Mouse (Mus musculus) neural tube, embryonic 13.5 days (tissue): Measurements from ENCODE around the gene Lag3. TPM values are rescaled to one million over a fixed set of nuclear protein-coding genes. Genes with fewer than 3 reads are reported as not detected.

Experiments
- ATAC-seq: fragments of 200-750 bp; cut with Nextera tagmentation; 2 replicates; pipeline ENCODE4 v1.8.0; 2017; ENCODE audit warnings: low read depth, mild to moderate bottlenecking, moderate TSS enrichment, moderate library complexity
- H3K27ac ChIP-seq: fragments of 300-500 bp; sonication (generic); replicated peaks from 2 replicates; pipeline ENCODE4 v1.5.1; 2015; ENCODE audit warnings: moderate library complexity, mild to moderate bottlenecking, inconsistent platforms
- H3K27me3 ChIP-seq: fragments of 300-500 bp; sonication (generic); 2 replicates; pipeline ENCODE4 v1.6.1; 2015; ENCODE audit warnings: mild to moderate bottlenecking, inconsistent platforms
- H3K36me3 ChIP-seq: fragments of 300-500 bp; sonication (generic); 2 replicates; pipeline ENCODE4 v1.6.1; 2015; ENCODE audit warnings: mild to moderate bottlenecking, inconsistent platforms
- H3K4me1 ChIP-seq: fragments of 300-500 bp; sonication (generic); replicated peaks from 2 replicates; pipeline ENCODE4 v1.6.1; 2015; ENCODE audit warnings: inconsistent platforms
- H3K4me2 ChIP-seq: fragments of 300-500 bp; sonication (generic); 2 replicates; pipeline ENCODE4 v1.6.1; 2015; ENCODE audit warnings: inconsistent platforms, mild to moderate bottlenecking, moderate library complexity
- H3K4me3 ChIP-seq: fragments of 300-500 bp; sonication (generic); 2 replicates; pipeline ENCODE4 v1.5.1; 2015; ENCODE audit warnings: mild to moderate bottlenecking, inconsistent platforms
- H3K9ac ChIP-seq: fragments of 300-500 bp; sonication (generic); 2 replicates; pipeline ENCODE4 v1.6.1; 2015; ENCODE audit warnings: moderate library complexity, mild to moderate bottlenecking, inconsistent platforms
- H3K9me3 ChIP-seq: fragments of 300-500 bp; sonication (generic); 2 replicates; pipeline ENCODE4 v1.6.1; 2016; ENCODE audit warnings: inconsistent platforms
- WGBS: fragments of 180-500 bp; shearing (Covaris S2); methylation state at CpG from one replicate; pipeline ENCODE4 v1.1.7; 2015; 5-methylcytosine and 5-hydroxymethylcytosine counted together
- polyA plus RNA-seq: library from polyadenylated mRNA; unstranded; fragments of >200 nt; fragmentation: Nextera tagmentation; extraction: Ambion mirVana; gene quantifications from 2 replicates; pipeline ENCODE4 v1.2.1, GENCODE M21; 2015

Gene Lag3
- polyA plus RNA-seq, 1 experiment from 2014 or later = 2.2 TPM

DNA sequence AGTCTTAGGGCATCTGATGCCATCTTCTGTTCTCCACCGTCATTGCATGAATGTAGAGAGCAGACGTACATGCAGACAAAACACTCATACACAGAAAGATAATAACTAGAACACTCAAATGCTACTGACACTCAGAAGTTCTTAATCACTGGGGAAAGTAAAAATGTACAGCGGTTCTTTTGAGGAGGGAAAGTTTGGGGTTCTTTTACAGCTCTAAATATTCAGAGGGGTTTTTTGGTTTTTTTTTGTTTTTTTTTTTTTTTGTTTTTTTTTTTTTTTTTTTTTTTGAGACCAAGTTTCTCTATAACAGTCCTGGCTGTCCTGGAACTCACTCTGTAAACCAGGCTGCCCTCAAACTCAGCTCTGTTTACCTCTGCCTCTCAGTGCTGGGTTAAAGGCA is 21.6 kb upstream of the Lag3 start:
- Histone ChIP-seq H3K4me1 (peaks cover 39% of the 10 kb centered on the region), H3K9ac (no peak overlapping the region), H3K36me3 (peaks cover 50% of the 10 kb centered on the region), H3K4me2 (peak overlapping the region; percentile 82; the same call in 1 of the 2 replicates), H3K4me3 (peak overlapping the region; percentile 95; the same call in 1 of the 2 replicates), H3K27ac (no peak overlapping the region), H3K9me3 (no peaks in the 10 kb centered on the region), H3K27me3 (no peaks in the 10 kb centered on the region)
- 96% methylated on average over 3 of the region's 3 CpGs for WGBS
- no peak for ATAC-seq

DNA sequence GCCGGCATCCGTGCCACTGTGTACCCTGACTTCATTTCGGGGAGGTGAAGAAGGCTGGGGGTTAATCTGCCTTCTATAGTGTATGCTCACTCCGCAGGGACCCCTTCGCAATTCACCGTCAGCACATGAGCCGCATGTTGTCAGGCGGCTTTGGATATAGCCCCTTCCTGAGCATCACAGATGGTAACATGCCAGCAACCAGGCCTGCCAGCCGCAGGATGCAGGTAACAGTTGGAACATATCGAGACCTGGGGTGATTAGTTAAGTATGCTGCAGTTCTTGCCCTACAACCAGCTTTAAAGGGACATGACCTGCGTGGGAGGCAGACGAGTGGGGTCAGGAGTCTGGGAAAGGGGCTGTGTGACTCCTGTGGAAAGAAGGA is 20.8 kb upstream of the Lag3 start:
- ATAC-seq = no peak
- WGBS = 50% methylated on average over 12 of the region's 12 CpGs
- peak overlapping the region; percentile 97 for H3K27ac ChIP-seq
- peak overlapping the region; percentile 95 for H3K4me3 ChIP-seq
- H3K36me3 ChIP-seq = peaks cover 41% of the 10 kb centered on the region
- H3K9ac ChIP-seq = peak overlapping the region; percentile 99
- H3K4me2 ChIP-seq = peak overlapping the region; percentile 82
- no peaks in the 10 kb centered on the region for H3K27me3 ChIP-seq
- H3K9me3 ChIP-seq = no peaks in the 10 kb centered on the region
- peaks cover 39% of the 10 kb centered on the region for H3K4me1 ChIP-seq

DNA sequence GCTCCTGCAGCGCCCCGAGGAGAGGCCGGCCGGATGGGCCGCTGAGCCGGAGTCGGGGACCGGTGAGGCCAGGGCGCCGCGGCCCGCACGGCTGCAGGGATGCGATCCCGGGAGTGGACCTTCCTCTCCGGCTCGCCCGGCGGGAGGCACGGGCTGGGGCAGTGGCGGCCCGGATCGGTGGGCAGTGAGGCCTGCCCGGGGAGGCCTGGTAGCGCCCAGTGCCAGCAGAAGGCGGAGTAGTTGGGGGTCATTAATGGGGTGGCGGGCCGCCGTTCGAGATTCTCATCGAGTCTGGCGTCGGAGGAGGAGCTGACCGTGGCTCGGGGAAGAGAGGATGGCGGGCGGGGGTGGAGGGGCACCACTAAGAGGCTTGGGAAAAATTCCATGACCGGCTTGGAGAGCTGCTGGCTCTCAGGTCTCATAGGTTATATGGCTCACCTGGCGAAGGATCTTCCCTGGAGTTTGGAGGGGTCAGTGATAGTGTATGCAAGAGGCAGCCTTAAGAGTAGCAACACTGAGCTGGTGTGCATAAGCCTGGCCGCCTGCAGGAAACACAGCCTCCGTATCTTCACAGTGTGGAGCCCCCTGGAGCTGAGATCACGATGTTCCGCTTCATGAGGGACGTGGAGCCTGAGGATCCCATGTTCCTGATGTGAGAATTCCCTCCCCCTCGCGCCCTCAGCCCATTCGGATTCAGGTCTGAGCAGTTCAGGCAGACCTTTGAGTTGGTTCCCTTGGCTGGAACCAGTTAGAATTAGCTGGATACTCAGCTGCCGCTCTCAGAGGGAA is 20.2 kb upstream of the Lag3 start:
- Histone ChIP-seq H3K9me3 (no peaks in the 10 kb centered on the region), H3K27ac (peak overlapping the region; percentile 97), H3K27me3 (no peaks in the 10 kb centered on the region), H3K36me3 (peaks cover 36% of the 10 kb centered on the region), H3K4me1 (peaks cover 39% of the 10 kb centered on the region), H3K9ac (peak overlapping the region; percentile 99), H3K4me3 (peak overlapping the region; percentile 95), H3K4me2 (peak overlapping the region; percentile 82)
- WGBS = 1% methylated on average over 45 of the region's 48 CpGs
- peak; percentile 34 for ATAC-seq

DNA sequence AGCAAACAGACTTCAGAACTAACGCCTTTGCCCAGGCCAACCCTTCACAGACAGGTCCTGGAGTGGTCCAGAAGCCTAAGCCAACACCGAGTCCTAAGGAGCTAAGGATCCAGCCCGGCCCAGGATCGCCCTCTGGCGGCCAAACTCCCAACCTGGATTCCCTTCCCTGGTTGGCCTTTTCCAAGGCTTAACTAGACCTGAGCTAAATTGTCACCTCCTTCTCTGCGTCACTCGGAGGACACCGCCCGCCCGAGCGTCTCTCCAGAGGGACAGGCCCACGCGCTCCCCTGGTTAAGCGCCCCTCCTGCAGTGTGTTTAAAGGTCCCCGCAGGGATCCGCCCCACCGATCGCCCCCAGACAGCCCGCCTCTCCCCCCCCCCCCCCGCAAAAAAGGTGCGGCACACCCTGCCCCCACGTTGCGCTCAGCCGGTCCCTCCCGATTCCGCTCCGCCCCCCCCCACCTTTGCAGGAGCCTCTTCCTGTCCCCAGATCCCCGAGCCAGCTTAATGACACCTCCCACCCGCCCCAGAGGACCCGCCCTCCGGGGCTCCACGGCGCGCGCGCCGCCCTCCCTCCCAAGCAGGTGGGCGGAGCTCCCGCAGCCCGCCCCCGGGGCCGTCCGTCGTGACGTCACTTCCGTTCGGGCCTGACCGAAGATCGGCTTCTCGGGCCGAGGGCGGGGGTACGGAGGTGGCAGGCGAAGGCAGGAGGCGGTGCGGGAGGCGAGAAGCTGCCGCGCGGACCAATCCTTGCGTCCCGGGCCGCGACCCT is 19.4 kb upstream of the Lag3 start, which contains the start of gene Mlf2:
Mlf2 (plus strand) TSS at position 633 of the 771 bp plus-strand sequence.
- ATAC-seq = peak; percentile 95
- Histone ChIP-seq H3K36me3 (peaks cover 28% of the 10 kb centered on the region), H3K4me2 (peak within 1 kb of the TSS; percentile 82)

DNA sequence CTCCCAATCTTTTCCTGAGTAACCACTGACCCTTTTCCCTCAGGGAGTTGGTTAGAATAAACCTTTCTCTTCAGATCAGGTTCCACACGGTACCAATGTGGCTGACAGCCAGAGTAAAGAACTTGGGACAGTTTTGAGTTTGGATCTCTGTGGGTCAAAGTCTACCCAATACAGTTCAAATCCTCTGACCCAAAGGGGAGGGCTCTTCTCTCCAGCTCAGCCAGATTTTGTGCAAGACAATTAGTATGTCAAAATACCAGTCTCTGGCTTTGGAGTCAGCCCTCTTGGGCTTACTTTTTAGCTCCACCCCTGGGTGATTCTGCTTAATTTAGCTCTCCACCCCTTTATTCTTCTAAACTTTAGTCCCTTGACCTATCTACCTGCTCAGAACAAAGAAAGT is 18.7 kb upstream of the Lag3 start:
- Histone ChIP-seq H3K36me3 (peaks cover 21% of the 10 kb centered on the region), H3K4me1 (peaks cover 47% of the 10 kb centered on the region), H3K9me3 (no peaks in the 10 kb centered on the region), H3K27ac (peak overlapping the region; percentile 97), H3K9ac (peak overlapping the region; percentile 99), H3K27me3 (no peaks in the 10 kb centered on the region), H3K4me3 (peak overlapping the region; percentile 95), H3K4me2 (peak overlapping the region; percentile 82)
- no peak for ATAC-seq
- WGBS = 52% methylated on average over 1 of the region's 1 CpGs

More for the DNA sequence above, 19.4 kb upstream of the Lag3 start, which contains the start of gene Mlf2:
- peak within 1 kb of the TSS; percentile 97 for H3K27ac ChIP-seq
- H3K27me3 ChIP-seq = no peaks in the 10 kb centered on the region
- H3K9me3 ChIP-seq = no peaks in the 10 kb centered on the region
- peak within 1 kb of the TSS; percentile 99 for H3K9ac ChIP-seq
- peaks cover 40% of the 10 kb centered on the region for H3K4me1 ChIP-seq
- under 1% methylated on average over 54 of the region's 64 CpGs for WGBS
- peak within 1 kb of the TSS; percentile 95 for H3K4me3 ChIP-seq

DNA sequence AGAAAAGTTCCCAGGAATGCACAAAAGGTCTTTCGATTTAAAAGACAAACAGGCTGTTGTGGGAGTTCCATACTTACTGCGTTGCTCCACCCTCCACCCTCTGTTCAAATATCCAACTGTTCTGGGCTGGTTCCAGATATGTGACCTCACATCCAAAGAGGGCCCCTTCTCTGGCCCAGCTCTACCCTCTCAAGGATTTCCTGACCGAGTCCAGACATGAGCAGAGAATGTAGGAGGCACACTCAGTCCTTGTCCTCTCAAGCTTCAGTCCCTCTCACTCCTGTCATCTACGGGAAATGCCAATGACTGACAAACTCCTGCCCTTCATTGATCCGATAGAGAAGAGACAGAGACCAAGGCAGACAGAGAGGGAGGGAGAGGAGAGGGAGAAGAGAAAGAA is 14.4 kb upstream of the Lag3 start:
- peaks cover 34% of the 10 kb centered on the region for H3K4me1 ChIP-seq
- H3K4me3 ChIP-seq = no peak overlapping the region
- peak overlapping the region; percentile 54; the same call in 1 of the 2 replicates for H3K27ac ChIP-seq
- H3K27me3 ChIP-seq = no peaks in the 10 kb centered on the region
- H3K9ac ChIP-seq = no peak overlapping the region
- 57% methylated on average over 5 of the region's 5 CpGs for WGBS
- ATAC-seq = no peak
- H3K36me3 ChIP-seq = no peaks in the 10 kb centered on the region
- H3K9me3 ChIP-seq = no peaks in the 10 kb centered on the region
- H3K4me2 ChIP-seq = no peak overlapping the region

DNA sequence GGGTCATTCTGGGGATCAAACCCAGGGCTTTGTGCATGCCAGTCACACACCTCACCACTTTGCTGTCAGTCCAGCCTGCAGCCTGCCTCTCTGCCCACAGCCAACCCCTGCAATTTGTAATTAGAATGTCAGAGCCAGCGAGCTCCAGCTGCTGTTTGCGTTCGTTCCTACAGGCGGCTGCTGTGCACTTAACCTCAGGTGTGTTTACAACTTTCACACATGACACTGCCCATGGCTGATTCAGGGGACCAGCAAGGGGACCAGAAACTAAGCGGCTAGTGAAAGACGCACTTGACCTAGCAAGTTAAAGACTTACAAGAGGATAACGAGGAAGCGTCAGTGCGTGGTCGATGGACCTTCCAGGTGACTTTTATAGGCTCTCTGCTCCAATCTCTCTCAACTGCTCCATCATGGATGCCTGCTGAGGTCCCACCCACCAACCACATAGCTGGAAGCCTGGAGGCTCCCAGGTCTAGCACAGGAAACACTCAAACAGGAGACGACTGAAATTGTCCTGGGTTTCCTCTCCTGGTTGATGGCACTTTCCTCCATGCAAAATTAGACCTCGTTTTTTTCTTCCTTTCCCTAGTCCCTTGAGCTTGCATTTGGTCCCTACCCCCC is 13.8 kb upstream of the Lag3 start:
- H3K4me2 ChIP-seq = no peak overlapping the region
- no peak overlapping the region for H3K27ac ChIP-seq
- H3K4me1 ChIP-seq = peaks cover 37% of the 10 kb centered on the region
- no peaks in the 10 kb centered on the region for H3K36me3 ChIP-seq
- H3K27me3 ChIP-seq = no peaks in the 10 kb centered on the region
- H3K9me3 ChIP-seq = no peaks in the 10 kb centered on the region
- no peak overlapping the region for H3K9ac ChIP-seq
- 35% methylated on average over 12 of the region's 12 CpGs for WGBS
- no peak overlapping the region for H3K4me3 ChIP-seq
- ATAC-seq = no peak

DNA sequence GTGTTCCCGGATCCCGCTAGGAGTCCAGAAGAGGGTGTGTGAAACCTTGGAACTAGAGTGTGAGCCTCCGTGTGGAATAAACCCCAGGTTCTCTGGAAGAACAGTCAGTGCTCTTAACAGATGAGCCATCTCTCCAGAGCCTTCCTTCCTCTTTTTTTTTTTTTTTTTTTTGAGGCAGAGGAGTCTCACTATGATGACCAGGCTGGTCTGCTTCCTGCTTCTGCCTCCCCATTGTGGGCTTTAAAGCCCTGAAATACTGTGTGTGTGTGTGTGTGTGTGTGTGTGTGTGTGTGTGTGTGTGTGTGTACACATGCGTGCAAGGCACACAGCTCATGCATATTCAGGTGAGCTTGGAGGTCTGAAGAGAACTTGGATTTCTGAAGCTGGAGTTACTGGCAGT is 10.0 kb upstream of the Lag3 start:
- Histone ChIP-seq H3K27ac (peak overlapping the region; percentile 100), H3K9me3 (no peaks in the 10 kb centered on the region), H3K4me2 (no peak overlapping the region), H3K36me3 (no peaks in the 10 kb centered on the region), H3K9ac (0 out of 2 replicates have a peak overlapping the region, but pooled peaks have one; percentile 17), H3K27me3 (no peaks in the 10 kb centered on the region), H3K4me1 (peaks cover 48% of the 10 kb centered on the region), H3K4me3 (no peak overlapping the region)
- no peak for ATAC-seq
- WGBS = 65% methylated on average over 4 of the region's 4 CpGs

DNA sequence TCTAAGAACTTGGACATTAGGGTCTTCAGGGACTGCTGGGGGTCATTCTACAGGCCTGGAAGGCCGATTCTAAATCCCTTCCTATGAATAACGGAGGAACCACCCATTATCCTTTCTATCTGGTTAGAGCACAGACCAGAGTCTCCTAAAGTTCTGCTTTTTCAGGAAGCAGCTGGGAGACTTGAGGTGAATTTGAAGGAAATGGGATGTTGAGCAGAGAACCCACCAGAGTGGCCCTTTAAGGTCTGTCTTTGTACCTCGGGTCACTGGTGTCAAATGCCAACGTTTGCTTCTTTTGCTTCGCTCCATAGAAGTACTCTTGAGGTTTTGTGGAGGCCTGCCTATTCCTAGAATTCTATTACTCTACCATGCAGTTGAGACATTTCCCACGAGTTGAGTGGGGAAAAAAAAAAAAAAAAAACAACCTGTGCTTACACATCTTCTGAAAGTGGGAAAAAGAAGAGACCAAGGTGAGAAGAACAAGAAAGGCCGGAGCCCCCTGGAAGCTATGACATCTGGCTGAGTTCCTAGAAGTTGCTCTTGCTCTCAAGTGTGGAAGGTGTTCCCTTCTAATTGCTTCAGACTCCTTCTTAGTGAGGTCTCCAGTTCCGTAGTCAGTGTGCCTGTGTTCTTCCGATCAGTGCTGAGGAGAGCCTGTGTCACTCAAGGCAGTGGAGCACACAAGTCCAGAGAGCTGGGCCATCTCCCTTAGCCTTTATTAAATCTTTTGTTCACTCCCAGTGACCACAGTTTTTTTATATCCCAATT is 9.0 kb upstream of the Lag3 start:
- peaks cover 50% of the 10 kb centered on the region for H3K4me1 ChIP-seq
- H3K9ac ChIP-seq = peak overlapping the region; percentile 69
- no peaks in the 10 kb centered on the region for H3K27me3 ChIP-seq
- no peak for ATAC-seq
- peak overlapping the region; percentile 81 for H3K4me3 ChIP-seq
- H3K9me3 ChIP-seq = no peaks in the 10 kb centered on the region
- 28% methylated on average over 9 of the region's 9 CpGs for WGBS
- no peaks in the 10 kb centered on the region for H3K36me3 ChIP-seq
- peak overlapping the region; percentile 100 for H3K27ac ChIP-seq
- H3K4me2 ChIP-seq = peak overlapping the region; percentile 98

DNA sequence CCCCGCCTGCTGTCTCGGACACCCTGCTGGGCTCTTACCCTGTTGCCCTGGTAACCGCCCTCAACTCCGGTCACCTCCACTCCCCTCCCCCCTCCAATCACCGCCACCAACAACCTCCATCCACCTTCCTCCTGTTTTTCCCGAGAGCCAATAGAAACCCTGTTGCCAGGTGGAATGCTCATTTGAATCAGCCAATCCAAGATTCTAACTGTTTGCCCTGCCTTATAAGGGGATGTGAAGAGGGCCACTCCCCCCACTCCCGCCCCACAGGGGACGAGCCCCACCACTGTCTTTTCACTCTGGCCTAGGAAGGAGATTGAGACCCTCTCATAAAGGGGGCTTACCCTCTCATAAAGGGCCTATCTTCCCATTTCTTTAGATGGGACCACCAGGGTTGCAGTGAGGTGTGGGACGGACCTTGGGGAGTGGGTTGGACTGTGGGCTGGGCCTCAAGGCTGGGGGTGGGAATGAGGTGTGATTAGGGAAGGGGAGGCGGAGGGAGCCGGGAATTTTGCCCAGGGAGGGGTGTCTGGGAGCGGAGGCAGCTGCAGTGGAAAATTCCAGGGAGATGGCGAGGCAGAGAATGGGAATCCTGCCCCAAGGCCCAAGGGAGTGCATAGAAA is 8.3 kb upstream of the Lag3 start, which contains the start of gene Ptms:
Ptms (minus strand) TSS at position 409 of the 623 bp plus-strand sequence.
- ATAC-seq = peak; percentile 82
- WGBS = 3% methylated on average over 13 of the region's 13 CpGs
- Histone ChIP-seq H3K36me3 (peaks cover 2% of the 10 kb centered on the region), H3K9ac (peak within 1 kb of the TSS; percentile 100), H3K27me3 (no peaks in the 10 kb centered on the region), H3K4me3 (peak within 1 kb of the TSS; percentile 81), H3K4me1 (peaks cover 52% of the 10 kb centered on the region), H3K27ac (peak within 1 kb of the TSS; percentile 100), H3K9me3 (no peaks in the 10 kb centered on the region), H3K4me2 (peak within 1 kb of the TSS; percentile 98)
